Mouse (Mus musculus) bone marrow, adult 2 months (tissue): ENCODE results near the gene Cdkn1a. TPM values are rescaled to one million over a fixed set of nuclear protein-coding genes. Genes with fewer than 3 reads are reported as not detected.

Experiments
- H3K27ac ChIP-seq: fragments of 200-500 bp; 2 replicates; pipeline ENCODE4 v1.5.1; 2012; ENCODE audit warnings: low read depth, mild to moderate bottlenecking, control low read depth, inconsistent platforms, low read length; ENCODE audit not compliant: control insufficient read depth, poor library complexity, insufficient read depth
- H3K4me1 ChIP-seq: fragments of 200-500 bp; 2 replicates; pipeline ENCODE4 v1.6.1; 2011; ENCODE audit warnings: low read length; ENCODE audit not compliant: control insufficient read depth, insufficient read depth
- H3K4me3 ChIP-seq: fragments of 200-500 bp; replicated peaks from 2 replicates; pipeline ENCODE3; 2011; ENCODE audit warnings: mild to moderate bottlenecking, low read depth, low read length, control low read depth; ENCODE audit not compliant: control insufficient read depth
- CTCF ChIP-seq: fragments of 200-500 bp; IDR thresholded peaks from 2 replicates; pipeline ENCODE4 v1.5.1; 2011; ENCODE audit warnings: low read length, control low read depth; ENCODE audit not compliant: control insufficient read depth, insufficient read depth
- POLR2A ChIP-seq: fragments of 200-500 bp; IDR thresholded peaks from 2 replicates; pipeline ENCODE4 v1.6.1; 2011; ENCODE audit warnings: low read depth, mild to moderate bottlenecking, control low read depth, low read length, borderline replicate concordance; ENCODE audit not compliant: control insufficient read depth
- WGBS: fragments of 180-500 bp; shearing (Covaris S2); methylation state at CpG from one replicate; pipeline ENCODE4 v1.1.7; 2018; 5-methylcytosine and 5-hydroxymethylcytosine counted together
- polyA plus RNA-seq: library from polyadenylated mRNA; stranded (reverse); fragments of >200 nt; gene quantifications from 2 replicates; pipeline ENCODE4 v1.2.4, GENCODE M21; 2011; ENCODE audit warnings: low replicate concordance; ENCODE audit not compliant: missing spikeins, insufficient read depth, insufficient read length

The Cdkn1a gene
- polyA plus RNA-seq, 1 experiment, result 27.7 TPM

DNA sequence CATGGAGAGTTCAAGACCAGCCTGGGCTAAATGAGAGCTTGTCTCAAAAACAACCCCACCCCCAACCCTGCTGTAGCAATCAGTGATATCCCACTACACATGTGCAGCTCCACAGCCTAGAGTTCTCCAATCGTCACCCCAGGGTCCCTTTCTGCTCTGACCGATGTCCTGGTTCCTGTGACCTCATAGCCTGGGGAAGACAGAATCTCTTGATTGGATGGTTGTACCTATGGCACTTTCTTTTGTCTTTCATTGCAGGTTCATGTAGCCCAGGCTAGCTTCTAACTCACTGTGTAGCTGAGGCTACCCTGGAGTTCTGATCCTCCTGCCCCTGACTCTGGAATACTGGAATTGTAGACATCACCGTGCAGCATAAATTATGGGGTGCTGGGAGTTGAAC is 35.8 kb downstream of the Cdkn1a start:
- WGBS, result 79% methylated on average over 3 of the region's 3 CpGs
- no peak for TF ChIP-seq CTCF
- no peak for TF ChIP-seq POLR2A

DNA sequence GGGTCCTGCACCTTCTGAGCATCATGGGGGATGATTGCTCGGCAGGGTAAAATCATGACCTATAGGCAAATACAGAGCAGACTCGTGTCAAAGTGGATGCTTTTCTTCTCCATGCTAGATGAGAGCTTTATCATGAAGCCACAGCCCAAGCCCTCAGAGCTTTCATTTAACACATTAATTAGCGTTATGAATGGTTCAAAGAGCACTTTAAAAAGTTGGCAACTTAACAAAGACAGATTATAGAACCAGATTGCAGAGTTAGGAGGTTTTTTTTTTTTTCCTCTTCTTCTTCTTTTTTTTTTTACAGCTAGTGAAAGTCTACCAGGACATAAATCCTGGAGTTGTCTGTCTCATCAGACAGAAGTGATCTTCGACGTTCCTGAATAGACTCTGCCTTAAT is 38.6 kb downstream of the Cdkn1a start:
- 59% methylated on average over 5 of the region's 5 CpGs for WGBS
- H3K27ac ChIP-seq, result no peak overlapping the region
- TF ChIP-seq CTCF (no peak), POLR2A (no peak)

More for the DNA sequence above, 35.8 kb downstream of the Cdkn1a start:
- no peaks in the 10 kb centered on the region; the same call in 1 of the 2 replicates for H3K4me1 ChIP-seq
- H3K27ac ChIP-seq, result no peak overlapping the region
- H3K4me3 ChIP-seq, result no peak overlapping the region

DNA sequence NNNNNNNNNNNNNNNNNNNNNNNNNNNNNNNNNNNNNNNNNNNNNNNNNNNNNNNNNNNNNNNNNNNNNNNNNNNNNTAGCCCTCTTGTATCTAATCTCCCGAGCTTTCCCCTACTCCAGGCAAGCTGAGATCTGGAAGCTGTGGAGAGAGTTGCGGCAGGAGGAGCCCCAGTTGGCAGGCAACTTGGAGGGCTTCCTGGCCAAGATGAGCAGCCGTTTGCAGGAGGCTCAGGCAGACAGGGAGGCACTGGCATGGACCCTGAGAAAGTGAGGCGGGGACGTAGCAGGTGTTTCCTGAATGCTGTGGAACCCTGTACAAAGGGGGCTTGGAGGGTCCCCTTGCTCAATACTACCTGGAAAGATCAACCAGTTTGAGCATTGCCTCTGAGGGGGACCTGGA is 44.3 kb downstream of the Cdkn1a start:
- H3K4me1 ChIP-seq, result peaks cover 2% of the 10 kb centered on the region
- H3K27ac ChIP-seq, result no peak overlapping the region
- TF ChIP-seq POLR2A (no peak), CTCF (no peak)
- 42% methylated on average over 5 of the region's 5 CpGs for WGBS
- H3K4me3 ChIP-seq, result no peak overlapping the region

More for the DNA sequence above, 38.6 kb downstream of the Cdkn1a start:
- H3K4me3 ChIP-seq, result no peak overlapping the region
- peaks cover 2% of the 10 kb centered on the region; the same call in 1 of the 2 replicates for H3K4me1 ChIP-seq

DNA sequence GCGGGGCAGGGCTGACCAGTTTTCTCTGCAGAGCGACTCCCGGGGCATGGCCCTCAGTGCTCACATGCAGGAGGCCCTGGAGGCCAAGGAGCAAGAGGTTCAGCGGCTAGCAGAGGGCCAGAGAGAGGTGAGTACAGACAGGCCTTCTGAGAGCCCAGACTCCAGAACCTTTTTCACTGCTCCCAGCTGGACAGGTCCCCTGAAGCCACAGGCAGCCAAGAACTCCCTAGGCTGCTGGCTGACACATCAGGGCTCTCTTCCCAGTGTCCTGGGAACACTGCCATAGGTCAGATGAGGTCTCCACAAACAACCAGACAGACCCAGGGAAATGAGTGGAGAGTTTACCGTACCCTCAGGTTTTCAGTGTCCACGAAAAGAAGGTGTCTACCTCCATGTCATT is 45.5 kb downstream of the Cdkn1a start:
- Histone ChIP-seq H3K4me3 (no peak overlapping the region), H3K4me1 (peaks cover 2% of the 10 kb centered on the region), H3K27ac (no peak overlapping the region)
- TF ChIP-seq CTCF (no peak), POLR2A (no peak)
- 83% methylated on average over 6 of the region's 6 CpGs for WGBS

DNA sequence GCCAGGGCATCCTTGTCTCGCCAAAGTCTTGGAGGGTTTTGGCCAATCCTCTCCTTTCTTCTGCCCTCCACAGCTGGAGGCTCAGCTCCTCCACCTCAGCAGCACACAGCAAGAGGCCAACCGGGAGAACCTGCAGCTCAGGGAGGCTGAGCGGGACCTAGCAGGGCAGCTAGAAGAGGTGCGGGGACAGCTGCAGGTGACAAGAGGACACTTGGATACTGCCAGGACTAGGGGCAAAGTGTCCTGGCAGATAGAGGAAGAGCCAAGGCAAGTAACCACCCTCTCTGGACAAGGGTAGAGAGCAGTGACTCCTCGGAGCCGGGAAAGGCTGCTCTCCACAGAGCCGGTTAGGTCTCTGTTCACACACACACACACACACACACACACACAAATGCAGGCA is 47.1 kb downstream of the Cdkn1a start:
- Histone ChIP-seq H3K27ac (no peak overlapping the region), H3K4me3 (no peak overlapping the region), H3K4me1 (peaks cover 3% of the 10 kb centered on the region)
- WGBS, result 84% methylated on average over 7 of the region's 7 CpGs
- no peak for TF ChIP-seq POLR2A
- no peak for TF ChIP-seq CTCF

DNA sequence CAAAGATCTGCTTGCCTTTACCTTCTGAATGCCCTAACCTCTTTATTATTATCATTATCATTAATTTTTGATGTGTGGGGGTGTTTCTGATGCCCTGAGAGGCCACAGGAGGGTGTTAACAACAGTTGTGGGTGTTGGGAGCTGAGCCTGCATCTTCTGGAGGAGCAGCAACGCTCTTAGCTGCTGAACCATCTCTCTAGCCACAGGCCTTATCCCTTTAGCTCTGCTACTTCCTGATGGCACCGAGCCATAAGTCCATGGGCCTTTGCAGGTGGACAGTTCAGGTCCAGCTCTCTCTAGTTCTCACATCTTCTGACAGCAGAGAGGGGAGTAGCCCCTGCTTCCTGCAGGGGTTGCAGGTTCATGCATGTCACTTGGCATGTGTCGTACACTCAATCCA is 50.8 kb downstream of the Cdkn1a start:
- no peak overlapping the region for H3K27ac ChIP-seq
- H3K4me1 ChIP-seq, result peaks cover 5% of the 10 kb centered on the region
- WGBS, result 46% methylated on average over 3 of the region's 3 CpGs
- no peak overlapping the region for H3K4me3 ChIP-seq
- TF ChIP-seq POLR2A (no peak), CTCF (no peak)

DNA sequence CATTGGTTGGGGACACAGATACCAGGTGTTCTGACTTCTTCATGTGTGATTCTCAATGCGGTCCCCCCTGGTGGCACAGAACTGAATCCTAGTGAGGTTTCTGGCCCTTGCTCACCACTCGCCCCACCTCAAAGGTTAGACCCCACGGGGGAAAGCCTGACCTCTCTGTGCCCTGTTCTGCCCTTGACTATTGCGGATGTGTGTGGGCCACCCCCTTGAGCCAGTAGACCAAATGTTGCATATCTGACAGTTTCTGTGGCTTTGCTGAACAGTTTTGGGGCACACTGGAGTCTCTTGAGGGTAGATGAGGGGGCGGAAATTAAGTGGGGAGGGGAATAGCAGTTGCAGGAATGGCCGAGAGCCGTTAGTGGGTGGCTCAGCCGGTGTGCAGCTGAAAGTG is 52.5 kb downstream of the Cdkn1a start:
- TF ChIP-seq POLR2A, result no peak
- no peak for TF ChIP-seq CTCF
- WGBS, result 25% methylated on average over 8 of the region's 8 CpGs
- H3K4me3 ChIP-seq, result no peak overlapping the region
- peak overlapping the region; percentile 69 for H3K27ac ChIP-seq
- peaks cover 5% of the 10 kb centered on the region for H3K4me1 ChIP-seq

DNA sequence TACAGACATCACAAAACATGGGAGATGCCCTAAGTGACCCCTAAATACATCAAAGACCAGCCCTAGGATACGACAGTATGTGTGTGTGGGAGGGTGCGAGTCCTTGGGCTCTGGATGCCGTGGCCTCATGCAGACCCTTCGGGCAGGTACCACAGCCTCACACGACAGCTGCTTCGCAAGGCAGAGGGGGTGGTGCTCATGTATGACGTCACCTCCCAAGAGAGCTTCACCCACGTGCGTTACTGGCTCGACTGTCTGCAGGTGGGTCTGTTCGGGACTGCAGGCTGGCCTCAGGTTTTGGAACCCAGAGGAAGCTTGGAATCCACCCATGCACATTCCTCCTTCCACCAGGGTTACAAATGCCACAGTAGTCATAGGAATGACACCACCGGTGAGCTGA is 54.3 kb downstream of the Cdkn1a start:
- H3K27ac ChIP-seq, result no peak overlapping the region
- H3K4me1 ChIP-seq, result peaks cover 5% of the 10 kb centered on the region
- WGBS, result 59% methylated on average over 12 of the region's 12 CpGs
- no peak for TF ChIP-seq POLR2A
- no peak for TF ChIP-seq CTCF
- no peak overlapping the region for H3K4me3 ChIP-seq

DNA sequence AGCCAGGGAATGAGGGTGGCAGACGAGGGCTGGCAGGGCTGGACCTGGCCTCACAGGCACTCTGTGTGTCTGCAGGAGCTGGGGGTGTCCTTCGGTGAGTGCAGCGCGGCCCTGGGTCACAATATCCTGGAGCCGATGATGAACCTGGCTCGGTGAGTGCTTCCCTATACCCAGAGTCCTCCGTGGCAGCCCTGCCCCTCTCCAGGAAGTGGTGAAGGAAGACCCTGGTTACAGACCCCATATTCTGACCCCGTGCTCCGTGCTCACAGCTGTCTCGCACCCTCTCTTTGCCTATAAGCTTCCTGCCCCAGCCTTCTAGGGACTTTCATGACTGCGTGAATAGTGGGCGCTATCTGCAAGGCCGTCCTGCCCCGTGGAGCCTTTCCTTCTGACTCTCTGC is 56.5 kb downstream of the Cdkn1a start:
- Histone ChIP-seq H3K4me3 (no peak overlapping the region), H3K4me1 (peaks cover 5% of the 10 kb centered on the region), H3K27ac (no peak overlapping the region)
- WGBS, result 53% methylated on average over 14 of the region's 14 CpGs
- TF ChIP-seq CTCF (no peak), POLR2A (no peak)
